Mouse (Mus musculus): ENCODE data around the gene Stoml3.

- TF ChIP-seq CTCF (IDR thresholded peaks at IDR 0.05; ENCODE audit: low read depth) (no peak), EP300 (optimal IDR thresholded peaks at IDR 0.05) (no peak)
These were observed 66.8 kb downstream of the Stoml3 start for GRCm38 (mm10) chr3:53555031-53555952.

Measured in stomach, postnatal 0 days (tissue).